Mouse (Mus musculus): ENCODE data around the gene Rapgef3.

DNA sequence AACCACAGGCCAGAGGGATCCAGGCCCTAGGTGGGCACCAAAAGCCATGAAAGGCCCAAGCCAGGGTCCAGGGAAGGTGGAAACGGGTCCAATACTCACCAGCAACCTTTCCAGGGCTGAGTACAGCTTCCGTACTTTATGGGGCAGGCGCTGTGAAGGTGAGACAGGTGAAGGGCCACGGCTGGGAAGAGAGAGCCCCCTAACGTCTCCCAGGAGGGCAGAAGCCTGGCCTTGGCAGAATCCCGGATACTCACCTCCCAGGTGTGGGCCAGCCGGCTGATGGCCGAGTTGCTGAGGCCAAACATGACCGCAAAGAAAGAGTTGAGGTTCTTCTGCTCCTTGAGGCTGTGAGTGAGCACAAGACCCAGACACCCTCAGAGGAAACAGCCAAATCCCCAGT, 18.4 kb downstream of the Rapgef3 start:
- no peak for TF ChIP-seq EP300 (IDR thresholded peaks at IDR 0.05)
- no peak for TF ChIP-seq CTCF (IDR thresholded peaks at IDR 0.05)

All from lung, postnatal 0 days (tissue).